Mouse (Mus musculus): ENCODE data around the gene Plekha4.

Gene Plekha4

DNA sequence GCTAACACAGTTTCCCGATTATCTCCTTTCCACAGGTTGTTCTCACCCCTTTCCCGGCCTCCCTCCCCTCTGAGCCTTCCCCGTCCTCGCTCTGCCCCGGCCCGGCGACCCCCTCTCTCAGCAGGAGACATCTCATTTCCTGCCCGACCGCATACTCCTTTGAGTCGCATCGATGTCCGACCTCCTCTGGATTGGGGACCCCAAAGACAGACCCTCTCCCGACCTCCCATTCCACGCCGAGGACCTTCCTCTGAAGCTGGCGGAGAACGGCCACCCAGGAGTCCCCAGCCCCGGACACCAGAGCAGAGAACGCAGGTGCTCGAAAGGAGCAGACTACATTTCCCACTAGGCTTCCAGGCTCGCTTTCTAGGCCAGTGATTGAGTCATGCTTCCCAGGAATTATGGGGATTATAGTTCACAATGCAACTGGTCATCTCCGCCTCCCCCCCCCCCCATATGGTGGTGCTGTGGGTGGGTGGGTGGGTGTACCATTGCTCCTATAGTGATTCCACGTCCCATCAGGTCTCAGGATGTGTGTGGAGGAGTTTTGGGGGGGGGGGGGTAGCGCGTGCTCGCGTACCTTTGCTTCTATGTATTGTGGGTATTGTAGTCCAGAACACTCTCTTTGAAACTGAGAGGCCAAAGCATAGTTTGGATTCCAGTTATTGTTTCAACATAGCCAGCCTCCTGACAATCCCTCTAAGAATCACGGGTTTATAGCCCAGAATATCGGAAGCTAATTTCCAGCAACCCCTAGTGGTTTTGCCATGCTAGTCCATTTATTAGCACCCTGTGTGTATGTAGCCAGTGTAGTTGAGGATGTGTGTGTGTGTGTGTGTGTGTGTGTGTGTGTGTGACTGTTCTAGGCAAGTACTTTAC, 12.3 kb downstream of the Plekha4 start:
- peak; percentile 73 for DNase-seq (ENCODE audit: low spot score)

DNA sequence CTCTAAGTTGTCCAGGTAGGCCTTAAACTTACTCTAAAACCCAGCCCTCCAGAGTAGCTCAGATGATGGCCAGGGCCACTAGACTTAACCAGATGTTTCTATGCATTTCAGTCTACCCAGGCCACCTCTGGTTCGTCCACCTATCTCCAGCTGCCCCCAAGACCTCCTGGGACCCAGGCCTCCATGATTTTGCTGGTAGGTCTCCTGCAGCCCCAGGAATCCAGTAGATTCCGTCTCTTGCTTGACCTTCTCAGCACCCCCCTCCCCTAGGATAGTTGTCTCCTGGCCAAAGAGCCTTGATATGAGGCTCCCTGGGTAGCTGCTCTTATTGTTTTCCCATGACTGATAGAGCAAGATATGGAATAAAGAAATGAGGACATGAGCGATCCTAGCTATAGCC, 13.0 kb downstream of the Plekha4 start:
- DNase-seq (ENCODE audit: low spot score) = no peak

DNA sequence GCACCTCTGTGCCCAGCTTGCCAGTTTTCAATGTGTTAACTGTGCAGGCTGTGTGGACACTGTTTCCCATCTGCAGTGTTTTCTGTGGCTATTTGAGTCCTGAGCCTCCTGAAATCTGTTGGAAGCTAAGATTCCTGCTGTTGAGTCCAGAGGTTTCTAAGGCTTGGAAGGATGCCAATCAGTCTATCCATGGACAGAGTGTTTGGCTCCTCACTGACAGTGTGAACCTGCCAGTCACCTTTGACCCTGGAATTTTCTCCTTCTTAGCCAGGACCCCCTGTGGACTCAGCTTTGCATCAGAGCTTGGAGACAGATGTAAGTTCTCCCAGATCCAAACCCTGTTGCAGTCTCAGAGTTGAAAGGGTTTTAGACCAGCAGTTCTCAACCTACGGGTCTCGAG, 14.1 kb downstream of the Plekha4 start:
- no peak for DNase-seq (ENCODE audit: low spot score)

DNA sequence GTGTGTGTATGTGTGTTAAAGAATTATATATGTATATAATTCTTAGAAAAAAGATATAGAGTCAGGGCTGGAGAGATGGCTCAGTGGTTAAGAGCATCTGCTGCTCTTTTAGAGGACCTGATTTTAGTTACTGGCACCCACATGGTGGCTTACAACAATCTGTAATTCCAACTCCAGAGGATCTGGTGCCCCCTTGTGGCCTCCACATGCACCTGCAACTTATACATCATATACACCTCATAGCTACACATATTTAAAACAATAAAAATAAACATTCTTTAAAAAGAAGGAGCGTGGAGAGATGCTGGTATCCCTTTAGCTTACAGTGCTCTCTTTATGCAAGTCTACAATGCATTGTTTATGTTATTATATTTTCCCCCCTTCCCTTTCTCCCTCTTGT, 18.4 kb downstream of the Plekha4 start:
- DNase-seq (ENCODE audit: low spot score) = no peak

DNA sequence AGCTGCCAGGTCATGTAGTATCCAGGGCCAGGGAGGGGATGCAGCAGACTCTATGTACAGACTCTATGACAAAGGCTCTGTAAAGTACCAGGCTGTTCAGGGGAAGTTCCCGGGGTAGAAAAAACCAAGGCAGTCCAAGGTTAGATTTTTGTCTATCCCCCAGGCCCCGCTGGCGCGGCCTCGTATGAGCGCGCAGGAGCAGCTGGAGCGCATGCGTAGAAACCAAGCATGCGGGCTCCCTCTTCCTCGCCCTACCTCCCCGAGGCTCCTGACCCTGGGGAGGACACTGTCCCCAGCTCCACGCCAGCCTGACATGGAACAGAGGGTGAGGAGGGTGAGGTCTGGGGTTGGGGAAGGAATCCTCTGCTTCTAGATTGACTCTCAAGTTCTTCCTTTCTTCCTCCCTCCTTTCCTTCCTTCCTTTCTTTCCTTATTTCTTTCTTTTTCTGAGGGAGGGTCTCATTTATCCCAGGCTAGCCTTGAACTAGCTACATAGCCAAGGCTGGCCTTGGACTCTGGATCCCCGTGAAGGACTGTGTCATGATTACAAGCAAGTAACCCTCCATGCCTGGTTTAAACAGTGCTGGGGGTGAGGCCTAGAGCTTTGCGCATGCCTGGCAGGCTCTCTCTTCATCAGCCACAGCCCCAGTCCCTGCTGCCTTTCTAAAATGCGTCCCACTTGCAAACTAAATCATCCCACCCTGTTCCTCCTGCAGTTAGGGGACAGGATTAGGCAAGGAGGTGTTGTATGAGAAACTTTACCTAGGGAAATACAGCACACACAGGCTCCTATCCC, 23.7 kb downstream of the Plekha4 start:
- DNase-seq (ENCODE audit: low spot score) = no peak

DNA sequence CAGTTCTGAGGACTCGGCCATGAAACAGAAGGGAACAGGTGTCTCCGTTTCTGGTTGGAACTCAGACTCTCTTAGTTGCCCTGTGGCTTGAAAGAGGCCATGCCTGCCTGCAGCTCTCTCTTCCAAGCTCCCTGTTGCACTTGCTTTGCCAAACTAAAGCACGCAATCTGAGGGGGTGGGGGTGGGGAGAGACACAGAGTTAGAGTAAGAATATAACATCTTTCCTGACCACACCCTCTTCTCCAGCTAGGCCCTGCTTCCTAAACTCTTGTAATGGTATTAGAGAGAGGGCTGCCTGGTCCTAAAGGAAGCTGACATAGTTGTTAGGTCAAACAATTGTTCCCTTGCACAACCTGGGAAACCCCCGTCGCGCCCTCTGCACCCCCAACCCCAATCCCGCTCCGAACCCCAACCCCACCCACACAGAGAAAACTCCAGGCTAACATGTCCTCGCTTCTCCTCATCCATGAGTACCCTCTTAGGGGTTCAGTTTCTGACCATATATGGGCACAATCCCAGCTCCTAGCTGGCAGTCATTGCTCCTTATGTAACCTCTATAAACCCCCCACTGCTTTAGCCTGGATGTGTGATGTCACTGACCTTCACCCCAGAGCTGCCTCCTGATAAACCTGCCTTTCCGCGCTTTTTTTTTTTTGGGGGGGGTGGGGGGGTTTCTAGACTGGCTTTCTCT, 24.8 kb downstream of the Plekha4 start:
- DNase-seq (ENCODE audit: low spot score) = no peak

DNA sequence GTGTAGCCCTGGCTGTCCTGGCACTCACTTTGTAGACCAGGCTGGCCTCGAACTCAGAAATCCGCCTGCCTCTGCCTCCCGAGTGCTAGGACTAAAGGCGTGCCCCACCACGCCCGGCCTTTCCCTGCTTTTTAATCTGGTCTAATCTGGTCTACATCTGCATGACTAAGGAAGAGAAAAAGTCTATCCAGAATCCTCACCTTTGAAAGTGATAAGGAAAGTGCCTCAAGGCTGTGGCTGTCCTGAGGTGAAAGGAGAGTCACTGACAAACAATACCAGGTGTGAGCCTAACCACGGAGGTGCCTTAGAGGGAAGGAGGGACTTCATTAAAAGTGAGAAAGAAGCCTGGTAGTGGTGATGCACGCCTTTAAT, 25.4 kb downstream of the Plekha4 start:
- no peak for DNase-seq (ENCODE audit: low spot score)

DNA sequence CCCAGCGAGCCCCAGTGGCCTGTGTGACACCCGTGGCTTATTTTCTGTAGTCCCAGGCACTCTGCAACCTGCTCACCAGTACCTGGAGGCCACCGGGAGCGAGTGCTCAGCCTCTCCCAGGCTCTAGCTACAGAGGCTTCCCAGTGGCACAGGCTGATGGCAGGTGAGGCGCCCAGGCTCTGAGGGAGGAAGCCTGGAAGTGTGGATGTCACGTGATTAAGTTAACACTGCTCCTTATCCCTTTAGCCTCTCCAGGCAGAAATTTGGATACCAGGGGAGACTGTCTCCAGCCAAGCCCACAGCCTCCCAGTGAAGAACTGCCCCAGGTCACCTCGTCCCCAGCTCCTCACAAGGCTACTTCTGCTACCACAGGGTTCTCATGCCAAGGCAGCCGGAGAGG, 27.4 kb downstream of the Plekha4 start:
- no peak for DNase-seq (ENCODE audit: low spot score)

DNA sequence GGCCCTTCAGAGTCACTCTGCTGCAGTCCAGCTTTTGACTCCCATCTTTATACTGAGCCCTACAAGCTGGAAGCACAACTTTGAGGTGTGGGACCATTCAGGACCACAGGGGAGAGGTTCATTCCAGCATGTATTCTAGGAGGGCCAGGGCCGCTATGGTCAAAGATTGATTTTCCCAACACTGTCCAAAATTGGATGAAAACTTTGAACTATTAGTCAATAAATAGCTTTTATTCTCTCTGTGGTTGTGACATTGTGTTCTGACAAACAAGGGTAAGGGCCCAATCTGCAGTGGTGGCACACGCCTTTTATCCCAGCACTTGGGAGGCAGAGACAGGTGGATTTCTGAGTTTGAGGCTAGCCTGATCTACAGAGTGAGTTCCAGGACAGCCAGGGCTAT, 27.9 kb downstream of the Plekha4 start:
- DNase-seq (ENCODE audit: low spot score) = no peak

DNA sequence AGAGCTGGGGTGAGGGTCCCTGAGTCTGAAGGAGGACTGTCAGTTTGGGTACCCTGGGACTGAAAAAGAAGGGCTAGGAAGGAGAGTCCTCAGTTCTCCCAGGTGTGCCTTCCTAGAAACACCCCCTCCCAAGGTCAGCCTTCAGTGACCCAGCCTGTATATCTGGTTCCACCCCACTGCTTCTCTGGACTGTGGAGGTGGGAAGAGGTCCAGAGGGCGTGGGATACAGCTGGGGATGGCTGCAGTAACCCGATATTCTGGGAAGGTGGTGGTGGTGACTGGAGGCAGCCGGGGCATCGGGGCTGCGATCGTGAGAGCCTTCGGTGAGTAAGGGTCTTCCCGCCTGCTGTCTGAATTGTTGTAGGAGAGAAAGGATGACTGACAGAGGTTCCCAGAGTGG, 28.6 kb downstream of the Plekha4 start, which contains the start of gene Hsd17b14:
Gene Hsd17b14, plus strand, starts transcription at position 150 of the 400 bp plus-strand sequence.
- no peak for DNase-seq (ENCODE audit: low spot score)

DNA sequence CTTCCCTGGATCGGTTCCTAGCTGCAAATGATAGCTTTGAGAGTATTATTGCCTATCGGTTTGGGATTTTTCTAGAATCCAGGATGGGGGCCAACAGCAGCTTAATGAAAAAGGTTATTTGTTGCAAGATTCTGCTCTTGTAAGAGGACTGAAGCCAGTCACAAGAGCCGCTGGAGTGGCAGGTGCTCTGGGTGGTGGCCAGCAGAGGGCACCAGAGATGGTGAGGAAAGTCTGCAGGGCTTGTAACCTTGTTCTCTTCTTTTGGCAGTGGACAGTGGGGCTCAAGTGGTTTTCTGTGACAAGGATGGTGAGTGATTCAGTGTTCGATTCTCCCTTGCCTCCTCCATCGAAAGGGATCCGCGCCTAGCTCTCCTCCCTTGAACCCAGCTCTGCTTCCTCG, 29.7 kb downstream of the Plekha4 start:
- peak; percentile 77 for DNase-seq (ENCODE audit: low spot score)

DNA sequence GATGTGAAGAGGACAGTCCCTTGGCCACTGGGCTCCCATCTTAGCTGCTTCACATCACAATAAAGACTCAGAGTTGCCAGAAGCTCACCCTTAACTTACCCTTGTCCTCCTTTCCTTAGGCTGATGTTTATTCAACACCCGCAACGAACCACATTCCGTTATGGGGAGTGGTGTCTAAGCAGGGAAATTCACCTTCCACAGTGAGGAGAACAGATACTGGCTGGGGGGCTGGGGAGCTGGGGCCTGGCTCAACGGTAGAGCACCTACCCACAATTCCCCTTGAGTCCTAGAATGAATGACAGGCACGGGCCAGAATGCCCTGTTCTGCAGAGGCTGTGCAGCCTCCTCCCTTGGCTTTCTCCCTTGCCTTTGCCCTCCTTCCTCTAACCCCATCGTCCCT, 32.8 kb downstream of the Plekha4 start:
- no peak for DNase-seq (ENCODE audit: low spot score)

DNA sequence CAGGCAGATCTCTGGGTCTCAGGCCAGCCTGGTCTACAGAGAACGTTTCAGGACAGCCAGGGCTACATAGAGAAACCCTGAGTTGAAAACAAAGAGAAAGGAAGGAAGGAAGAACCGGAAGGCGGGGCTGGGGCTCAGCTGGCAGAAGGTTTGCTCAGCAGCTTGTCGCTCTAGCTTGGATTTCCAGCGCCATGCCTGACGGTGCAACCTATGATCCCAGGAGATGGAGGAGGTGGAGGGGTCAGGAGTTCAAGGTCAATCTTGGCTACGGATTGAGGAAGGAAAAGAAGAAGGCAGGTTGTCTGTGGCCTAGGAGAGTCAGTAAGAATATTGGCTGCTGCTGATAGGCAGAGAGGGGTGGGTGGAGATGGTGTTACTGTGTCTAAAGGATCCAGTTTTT, 34.1 kb downstream of the Plekha4 start:
- DNase-seq (ENCODE audit: low spot score) = no peak

DNA sequence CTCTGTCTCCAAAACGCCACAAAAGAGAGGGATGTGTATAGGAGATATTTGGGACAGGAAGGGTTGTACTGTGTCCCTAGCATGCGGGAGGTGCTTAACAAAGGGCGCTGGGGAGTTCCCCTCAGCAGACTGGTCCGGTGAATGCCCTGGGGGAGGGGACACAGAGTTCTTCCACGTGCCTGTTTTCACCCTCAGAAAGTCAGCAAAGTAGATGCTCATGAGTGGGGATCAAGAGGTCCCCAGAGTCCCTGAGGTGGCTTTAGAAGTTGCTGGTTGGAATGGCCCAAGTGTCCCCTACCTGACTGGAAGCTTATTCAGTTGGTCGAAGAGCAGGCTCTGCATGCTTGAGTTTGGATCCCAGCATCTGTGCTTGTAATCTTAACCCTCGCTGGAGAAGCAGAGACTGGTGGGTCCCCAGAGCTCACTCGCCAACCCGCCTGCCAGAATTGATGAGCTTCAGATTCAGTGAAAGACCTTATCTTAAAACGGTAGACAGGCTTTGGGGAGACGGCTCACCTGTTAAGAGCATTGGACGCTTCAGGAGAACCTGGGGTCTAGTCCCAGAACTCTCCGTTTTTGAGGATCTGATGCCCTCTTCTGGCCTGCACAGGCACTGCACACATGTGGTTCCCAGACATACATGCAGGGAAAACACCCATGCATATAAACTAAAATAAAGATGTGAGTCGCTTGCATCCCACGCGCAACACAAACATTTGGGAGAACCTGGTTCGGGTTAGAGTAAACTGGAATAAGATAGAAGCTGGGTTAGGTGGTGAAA, 34.9 kb downstream of the Plekha4 start:
- peak; percentile 80 for DNase-seq (ENCODE audit: low spot score)

DNA sequence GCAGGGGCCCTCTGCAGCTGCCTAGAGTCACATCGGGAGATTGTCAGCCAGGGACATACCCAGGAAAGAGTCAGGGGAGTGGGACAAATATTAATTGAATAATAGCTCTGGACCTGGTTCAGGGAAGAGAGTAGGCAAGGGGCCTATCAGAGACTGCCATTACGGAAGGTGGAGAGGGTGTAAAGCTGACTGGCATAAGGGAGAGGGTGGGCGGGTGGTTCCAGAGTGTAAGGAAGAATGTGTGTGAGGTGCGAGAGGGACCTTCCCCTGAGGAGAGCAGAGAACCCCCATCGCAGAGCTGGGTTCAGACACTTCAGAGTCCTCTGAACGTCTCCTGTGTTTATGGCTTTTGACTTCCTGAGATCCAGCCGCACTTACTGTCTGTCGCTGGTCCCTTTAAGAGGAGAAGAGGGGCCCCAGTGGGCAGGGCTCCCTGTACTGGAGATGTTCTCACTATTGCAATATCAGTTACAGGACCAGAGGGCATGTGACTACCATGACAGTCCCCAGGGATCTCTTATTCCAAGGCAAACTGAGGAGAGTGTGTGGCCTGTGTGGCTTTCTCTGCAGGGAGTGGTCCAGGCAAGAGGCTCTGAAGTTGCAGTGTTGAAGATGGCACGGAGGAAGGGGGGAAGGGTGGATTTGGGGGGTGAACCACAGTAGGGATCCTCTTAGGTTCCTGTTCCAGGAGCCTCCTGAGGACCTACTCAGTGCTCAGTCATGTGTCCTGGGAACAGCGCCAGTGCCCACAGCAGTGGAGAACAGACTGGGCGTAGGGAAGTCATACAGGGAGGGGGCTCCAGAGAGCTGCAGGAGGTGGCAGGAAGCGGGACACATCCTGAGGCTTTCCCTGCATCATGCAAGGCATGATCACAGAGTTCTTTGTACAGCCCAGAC, 35.7 kb downstream of the Plekha4 start:
- no peak for DNase-seq (ENCODE audit: low spot score)

DNA sequence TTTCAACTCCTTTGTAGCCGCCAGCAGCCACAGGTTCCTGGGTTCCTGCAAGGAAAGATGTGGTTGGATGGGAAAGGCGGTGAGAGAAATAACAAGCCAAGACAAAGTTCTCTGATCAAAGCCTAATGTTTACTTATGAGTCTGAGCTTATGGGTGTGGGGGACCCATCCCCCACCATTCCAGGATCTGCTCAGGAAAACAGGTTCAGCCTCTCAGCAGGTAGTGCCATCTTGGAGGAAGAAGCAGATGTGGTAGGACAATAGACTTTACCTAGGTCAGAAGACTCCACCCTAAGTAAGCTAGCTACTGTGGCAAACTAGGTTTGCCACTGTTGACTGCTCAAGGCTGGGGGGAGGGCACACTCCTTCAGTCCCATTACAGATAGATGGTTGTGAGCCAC, 38.7 kb downstream of the Plekha4 start:
- DNase-seq (ENCODE audit: low spot score) = no peak

DNA sequence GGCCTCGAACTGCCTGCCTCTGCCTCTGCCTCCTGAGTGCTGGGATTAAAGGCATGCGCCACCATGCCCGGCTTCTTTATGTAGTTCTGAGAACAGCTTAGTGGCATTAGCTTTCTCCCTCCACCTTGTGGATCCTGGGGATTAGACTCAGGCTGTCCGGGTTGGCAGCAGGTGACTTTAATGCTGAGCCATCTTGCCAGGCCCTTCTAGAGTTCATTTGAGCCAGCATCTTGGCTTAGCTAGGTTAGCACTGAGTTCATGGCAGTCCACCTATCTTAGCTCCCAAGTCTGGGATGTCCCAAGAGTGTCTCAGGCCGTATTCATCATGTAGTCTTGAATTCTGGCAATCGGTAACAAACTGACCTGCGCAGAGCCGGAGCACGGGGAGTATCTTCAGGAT, 39.3 kb downstream of the Plekha4 start:
- DNase-seq (ENCODE audit: low spot score) = no peak

DNA sequence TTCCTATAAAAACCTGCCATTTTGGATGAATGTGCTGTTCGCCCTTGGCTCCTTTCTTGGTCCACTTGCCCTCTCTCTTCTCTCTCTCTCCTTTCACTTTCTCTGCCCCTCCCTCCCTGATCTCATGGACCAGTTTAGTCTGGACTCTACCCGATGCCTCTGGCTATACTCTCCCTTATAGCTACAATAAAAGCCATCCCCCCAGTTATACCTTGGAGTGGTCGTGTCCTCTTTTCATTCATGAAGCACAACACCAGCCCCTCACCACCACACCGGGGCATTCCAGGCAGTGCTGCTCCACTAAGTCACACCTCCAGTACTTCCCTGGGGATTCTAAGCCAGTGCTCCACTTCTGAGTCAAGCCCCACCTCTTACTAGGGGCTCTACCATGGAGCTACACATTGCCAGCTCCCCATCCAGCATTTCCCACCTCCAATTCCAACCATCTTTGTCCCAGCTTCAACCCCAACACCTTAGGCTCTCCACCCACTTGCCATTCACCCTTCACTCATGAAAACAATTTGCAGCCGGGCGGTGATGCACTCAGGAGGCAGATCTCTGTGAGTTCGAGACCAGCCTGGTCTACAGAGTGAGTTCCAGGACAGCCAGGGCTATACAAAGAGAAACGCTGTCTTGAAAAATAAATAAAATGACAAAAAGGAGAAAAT, 41.1 kb downstream of the Plekha4 start:
- no peak for DNase-seq (ENCODE audit: low spot score)

DNA sequence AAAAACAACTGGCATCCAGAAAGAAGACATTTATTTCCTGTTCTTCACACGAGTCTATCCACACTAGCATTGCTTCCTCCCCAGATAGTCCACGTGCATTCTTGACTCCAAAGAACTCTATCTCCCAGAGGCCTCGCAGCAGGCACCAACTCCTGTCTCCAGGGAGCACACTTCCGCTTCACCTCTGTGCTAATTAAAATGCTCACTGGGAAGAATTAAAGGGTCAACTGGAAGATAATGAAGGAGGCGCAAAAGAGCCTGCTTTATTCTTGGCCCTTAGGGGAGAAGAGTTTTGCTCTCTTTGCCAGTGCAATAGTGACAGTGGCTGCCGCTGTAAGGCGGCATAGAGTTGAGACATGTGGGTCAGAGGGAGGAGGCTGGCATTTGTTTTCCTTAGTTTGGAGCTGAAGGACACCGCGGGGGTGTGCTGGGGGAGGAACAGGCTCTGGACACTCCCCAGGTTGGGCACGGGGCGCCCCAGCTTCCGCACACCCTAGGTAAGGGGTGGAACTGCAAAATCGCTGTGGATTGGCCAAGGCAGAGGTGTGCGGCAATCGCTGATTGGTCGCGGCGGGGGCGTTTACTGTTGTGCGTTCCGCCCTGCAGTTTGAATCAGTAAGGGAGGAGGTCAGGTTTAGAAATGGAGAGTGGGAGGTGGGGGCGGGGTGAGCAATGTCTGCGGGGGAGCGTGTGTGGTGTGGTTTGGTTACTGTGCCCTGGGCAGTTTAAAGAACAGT, 41.8 kb downstream of the Plekha4 start:
- peak; percentile 90 for DNase-seq (ENCODE audit: low spot score)

All from layer of hippocampus, adult 11-12 months (tissue).